Mouse (Mus musculus) lung, postnatal 4 days (tissue): ENCODE data around the gene Dock2.

ENCODE experiments used
- DNase-seq, 2 experiments: peaks; one replicate each; pipeline ENCODE4 v3.0.0; 2021

Gene Dock2

DNA sequence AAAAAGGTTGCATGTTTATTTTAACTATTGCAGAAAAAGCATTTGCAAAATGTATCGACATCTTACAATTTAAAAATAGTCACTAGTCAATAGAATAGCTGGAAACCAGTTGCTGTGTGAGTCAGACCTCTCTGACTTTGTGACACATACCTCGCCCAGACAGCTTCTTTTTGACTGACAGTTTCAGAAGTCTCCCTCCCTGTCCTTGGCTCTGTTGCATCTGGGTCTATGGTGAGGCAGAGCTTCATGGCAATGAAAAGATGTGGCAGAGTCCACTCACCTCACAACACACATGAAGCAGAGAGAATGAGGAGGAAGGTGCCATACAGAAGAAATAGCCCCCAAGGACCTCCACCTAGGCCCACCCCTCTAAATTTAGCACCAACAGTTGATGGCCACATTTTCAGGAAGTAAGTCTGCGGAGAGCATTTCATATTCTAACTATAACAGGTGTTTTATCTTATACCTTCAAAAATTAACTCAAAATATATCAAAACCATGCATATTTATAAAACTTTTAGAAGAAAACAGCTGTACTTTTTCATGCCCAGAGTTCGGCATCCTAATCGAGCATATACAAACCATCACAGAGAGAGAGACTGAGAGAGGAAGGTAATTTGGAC is 19.8 kb downstream of the Dock2 start:
- no peak for DNase-seq

DNA sequence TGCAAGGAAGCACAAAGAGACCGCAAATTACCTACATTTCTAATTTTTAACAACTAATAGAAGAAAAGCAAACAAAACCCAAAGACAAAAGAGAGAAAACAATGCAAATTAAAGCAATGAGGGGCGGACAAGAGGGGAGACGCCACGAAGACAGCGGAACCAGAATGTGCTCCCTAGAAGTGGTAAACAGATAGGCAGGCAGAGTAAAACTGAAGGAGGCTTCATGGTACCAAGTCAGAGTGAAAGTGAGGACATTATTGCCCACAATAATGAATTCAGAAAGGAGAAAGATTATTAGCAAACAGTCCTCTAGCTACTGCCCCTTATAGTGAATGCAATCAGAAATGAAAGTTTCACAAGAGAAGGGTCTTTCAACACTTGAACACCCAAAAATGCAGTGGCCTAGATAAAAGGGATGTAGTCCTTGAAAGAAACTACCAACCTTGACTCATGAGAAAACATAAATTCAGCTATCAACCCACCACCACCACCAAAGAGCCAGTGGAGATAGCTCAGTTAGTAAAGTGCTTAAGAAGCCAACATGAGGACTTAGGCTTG is 21.0 kb downstream of the Dock2 start:
- DNase-seq, result no peak

DNA sequence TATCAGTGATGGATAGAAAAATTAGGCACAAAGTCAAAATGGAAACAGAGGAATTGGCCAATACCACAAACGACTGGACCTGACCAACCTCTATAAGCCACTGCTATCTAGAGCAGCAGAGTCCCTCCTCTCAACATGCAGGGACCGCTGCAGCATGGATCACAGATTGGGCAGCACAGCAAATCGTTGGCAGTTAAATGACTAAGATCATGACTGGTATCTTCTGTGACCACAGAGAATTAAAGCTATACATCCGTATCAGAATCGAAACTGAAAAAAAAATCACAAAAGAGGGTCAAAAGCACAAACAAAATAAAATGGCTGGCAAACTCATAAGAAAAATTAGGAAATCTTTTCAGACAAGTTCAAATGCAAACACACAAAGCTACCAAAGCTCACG is 21.6 kb downstream of the Dock2 start:
- DNase-seq, result no peak

DNA sequence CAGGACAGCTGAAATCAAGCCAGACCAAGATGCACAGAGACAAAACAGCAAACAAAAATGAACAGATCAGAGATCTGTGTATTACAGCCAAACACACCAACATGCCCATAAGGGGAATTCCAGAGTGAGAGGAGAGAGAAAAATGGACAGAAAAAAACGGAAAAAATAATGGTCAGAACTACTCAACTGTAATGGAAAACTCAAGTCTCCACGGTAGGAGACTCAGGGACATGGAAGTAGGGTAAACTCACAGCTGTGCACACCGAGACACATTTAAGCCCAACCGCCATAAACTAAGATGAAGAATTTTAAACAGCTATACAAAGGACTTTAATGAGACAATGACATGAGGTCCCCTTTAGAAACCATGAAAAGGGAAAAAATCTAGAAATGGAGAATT is 24.1 kb downstream of the Dock2 start:
- no peak for DNase-seq

DNA sequence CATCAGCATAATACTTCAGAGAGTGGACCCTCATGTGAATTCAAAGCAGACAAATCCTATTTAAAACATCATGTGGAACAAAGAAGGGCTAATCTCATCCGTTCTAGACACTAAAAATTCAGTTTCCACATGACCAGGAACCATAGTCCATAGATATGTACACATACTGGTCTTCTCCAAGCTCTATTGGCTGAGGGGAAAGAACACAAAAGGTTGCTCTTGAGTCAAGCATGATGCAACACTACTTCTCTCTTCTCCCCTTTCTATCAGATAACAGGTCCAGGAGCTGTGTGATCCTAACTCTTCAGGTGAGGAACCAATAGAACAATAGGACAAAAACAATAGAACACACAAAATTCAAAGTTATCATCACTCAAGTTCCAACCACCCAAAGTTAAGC is 42.6 kb downstream of the Dock2 start:
- no peak for DNase-seq

DNA sequence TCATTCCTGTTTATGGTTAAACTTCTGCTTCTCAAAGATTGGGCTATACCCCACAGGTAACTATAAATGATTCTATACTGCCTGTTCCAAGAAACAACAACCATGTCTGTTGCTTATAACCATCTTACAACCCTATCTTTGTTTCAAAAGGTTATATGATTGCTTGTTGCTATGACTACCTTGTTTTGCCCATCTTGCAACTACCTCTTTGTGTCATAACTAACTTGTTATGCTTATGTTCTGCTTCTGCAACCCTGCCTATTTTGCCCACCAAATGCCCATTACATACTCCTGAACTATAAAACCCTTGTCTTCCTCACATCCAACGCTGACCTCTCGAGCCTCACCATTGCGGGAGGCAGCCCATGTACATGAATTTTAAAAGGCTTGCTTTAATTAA is 43.9 kb downstream of the Dock2 start:
- DNase-seq, result no peak

DNA sequence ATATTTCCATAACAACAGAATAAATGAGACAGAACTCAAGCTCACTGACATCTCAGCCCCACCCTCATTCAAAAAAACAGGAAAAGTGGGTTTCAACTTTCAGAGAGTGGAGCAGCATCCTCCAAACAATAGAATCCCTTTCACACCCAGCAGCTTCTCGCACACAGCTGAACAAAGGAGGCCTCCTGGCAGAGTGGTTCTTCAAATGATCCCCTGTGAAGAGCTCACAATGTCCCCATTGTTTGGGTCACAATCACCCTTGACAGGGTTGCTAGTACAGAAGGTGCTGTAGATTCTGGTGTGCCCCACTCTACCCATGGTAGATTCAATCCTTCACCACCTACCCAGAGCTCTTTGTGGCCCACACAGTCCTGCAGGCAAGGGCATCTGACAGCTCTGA is 44.7 kb downstream of the Dock2 start:
- no peak for DNase-seq

DNA sequence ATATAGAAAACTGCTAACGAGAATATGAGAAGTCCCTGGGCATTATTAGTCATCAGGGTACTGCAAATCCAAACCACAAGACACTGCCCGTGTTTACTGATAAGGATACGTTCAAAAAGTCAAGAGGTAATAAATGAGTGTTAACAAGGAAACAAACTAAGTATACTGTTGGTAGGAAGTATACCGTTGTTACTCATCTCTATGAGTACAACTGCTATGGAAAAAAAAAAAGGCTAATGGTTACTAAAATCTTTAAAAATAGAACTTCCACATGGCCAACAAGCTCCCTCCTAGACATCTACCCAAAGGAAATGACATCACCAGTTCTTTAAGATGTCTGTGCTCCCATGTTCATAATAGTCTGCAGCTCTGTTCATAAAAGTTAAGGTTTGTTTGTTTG is 46.5 kb downstream of the Dock2 start:
- DNase-seq, result no peak

DNA sequence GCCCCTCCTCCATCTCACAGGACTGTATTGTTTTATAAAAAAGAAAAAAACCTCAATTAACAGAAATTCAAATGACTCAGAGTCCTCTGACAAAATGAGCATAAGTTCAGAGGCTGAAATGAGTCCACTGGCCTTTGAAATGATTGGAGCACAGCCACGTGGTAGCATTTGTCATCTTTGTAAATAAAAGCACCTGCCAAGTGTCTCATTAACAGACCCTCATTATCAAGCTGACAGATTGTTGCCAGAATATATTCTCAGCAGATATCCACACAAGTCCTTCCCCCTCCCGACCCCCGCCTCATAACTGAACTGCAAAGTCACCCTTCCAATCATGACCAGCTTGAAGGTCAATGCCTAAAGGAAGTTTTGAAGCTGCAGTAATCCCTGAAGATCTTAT is 49.7 kb downstream of the Dock2 start:
- no peak for DNase-seq

DNA sequence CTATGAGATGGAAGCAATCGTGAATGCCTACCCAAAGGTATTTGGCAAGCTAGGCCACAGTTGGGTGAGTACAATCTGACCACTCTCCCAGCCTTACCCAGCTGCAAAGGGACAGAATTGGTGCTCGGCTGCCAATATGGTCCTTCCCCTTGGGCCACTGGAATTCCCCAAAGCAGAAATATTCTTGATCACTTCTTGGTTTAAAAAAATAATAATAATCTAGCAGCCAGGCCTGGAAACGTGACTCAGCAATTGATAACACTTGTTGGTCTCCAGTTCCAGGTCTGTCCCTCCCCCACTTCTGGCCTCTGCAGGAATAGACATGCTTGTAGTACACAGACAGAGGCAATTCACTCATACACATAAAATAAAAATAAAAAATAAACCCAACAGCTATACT is 56.2 kb downstream of the Dock2 start:
- DNase-seq, result no peak

DNA sequence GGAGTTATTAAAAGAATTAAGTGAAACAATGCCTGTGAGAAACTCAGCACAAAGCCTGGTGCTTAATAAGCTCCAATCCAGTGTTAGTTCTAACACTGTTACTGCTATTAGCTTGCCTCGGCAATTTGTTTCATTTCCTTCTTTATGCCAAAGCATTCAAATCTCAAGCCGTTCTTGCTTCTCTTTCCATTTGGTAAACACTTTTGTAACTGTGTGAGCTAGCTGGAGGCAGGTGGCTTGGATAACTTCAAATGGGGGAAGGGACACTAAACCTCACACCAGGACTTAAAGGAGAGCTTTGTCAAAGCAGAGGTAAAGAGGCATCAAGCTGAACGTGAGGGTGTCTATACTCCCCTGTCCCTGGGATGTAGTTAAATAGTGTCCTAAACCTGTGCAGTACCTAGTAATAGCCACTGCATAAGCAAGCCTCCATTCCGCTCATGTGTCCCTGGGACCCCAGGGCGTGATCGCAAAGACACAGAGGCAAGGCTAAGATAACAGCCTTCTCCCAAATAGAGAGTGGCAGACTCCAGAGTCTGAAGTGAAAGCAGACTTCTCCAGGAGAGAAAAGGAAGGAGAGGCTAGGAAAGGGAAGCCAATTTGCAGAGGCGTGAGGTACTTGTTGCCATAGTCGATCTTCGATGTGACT is 56.9 kb downstream of the Dock2 start:
- no peak for DNase-seq

DNA sequence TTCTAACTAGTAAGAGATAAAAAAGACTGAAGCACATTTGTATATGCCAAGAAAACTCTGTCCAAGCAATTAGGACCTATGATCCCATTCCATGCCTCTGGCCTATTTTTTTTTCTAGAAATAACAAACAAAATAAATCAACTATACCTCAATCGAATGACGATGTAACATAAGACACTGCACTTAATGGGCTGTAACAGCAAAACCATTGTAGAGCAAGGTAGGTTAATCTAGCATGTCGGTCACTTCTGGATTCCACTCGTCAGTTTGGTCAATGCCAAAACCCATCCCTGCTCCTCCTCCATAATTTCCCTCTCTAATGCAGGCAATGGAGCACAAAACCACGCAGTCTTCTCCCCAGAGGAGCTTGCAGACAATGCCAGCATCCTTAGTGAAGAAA is 70.3 kb downstream of the Dock2 start:
- DNase-seq, result no peak

DNA sequence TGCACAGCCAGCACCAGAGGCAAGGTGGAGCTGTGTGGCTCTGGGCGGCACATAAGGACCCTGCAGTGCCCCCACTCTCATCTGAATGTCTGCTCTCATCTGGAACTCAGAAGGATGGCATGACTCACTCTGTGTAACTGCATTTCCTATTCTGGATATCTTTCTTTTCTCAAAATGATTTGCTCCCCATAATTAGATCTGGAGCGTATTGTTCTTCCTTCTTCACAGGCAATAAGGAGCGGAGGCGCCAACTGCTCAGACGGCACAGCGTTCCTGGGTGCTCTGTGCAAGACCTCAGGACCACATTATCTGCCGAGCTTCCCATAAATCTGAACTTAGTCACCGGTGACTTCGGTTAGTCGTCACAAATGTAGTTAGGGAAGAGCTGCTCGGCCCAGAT is 75.4 kb downstream of the Dock2 start:
- no peak for DNase-seq

DNA sequence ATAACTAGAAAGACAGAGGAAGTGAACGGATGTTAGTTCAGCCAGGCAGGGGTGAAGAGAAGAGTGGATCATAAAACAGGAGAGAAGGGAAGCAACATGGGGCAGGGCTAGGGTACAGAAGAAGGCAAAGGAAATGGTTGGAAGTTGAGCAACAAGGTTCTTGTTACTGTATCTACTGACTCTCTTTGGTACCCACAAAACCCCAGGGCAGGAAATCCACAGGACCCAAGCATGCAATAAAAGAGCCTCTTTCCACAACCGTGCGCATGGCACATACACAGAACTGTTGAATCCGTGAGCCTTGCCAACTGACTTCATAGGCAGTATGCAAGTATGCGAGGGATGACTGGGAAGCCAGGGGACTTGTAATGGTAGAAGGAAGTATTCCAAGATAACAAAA is 76.3 kb downstream of the Dock2 start:
- DNase-seq, result no peak

DNA sequence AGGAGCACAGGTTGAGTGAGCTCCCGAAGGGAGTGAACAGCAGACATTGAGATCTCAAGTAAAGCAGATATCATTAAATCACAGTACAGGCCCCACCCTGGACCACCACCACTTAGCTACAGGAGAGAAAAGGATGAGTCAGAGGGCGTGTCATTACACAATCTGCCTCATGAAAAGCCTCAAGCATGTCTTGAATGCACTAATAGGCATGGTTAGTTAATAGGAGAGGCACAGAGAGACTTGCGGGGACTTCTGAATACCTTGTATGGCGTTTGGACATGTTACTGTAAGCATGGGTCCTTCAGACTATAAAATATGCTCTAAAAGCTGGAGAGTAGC is 78.6 kb downstream of the Dock2 start:
- DNase-seq, result no peak

DNA sequence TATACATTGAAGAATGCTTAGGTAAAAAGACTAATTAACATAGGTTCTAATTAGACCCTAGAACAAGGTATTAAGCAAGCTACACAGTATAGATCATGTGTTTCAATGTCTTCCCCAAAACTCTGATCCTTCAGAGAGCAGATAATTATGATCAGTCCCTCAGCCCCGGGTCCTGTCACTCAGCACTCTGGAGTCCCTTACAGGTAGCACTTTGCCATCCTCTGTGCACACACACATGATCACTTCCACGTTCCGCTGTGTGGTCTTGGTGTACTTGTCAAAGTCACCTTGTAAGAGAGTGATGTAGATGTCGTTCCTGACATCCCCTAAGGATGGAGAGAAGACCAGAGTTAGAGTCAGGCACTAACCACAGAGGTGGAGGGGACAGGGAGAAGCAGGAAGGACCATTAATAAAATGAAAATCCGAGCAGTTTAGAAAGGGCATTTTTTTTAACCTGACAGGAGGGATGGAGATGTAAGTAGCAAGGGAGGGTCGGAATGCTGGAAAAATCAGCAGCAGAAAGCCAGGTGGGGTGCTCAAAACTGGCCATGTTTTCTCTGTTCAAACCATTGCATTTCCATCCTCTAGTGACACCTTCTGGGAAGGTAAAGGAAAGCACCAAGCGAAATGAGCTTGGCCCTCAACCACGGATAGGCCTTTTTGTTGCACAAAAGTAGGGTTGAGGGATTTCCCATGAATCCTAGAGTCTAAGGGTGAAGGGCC is 79.1 kb downstream of the Dock2 start:
- DNase-seq, result no peak

DNA sequence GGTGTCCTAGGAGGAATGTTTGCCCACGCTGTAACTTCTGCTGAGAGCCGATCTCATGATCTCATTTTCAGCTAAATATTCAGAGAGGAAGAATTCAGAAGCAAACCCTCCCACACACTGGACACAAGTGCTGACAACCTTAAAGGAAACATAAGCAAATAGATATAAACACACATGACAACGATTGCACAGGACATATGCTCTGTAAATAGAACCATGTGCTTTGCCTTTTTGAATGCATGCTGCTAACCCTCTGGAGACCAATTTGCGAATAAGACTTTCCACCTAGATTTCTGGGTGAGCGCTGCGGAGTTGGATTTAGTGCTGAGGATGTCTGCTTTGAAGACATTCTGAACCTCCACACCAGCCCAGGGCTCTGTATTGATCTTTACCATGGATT is 79.8 kb downstream of the Dock2 start:
- no peak for DNase-seq

DNA sequence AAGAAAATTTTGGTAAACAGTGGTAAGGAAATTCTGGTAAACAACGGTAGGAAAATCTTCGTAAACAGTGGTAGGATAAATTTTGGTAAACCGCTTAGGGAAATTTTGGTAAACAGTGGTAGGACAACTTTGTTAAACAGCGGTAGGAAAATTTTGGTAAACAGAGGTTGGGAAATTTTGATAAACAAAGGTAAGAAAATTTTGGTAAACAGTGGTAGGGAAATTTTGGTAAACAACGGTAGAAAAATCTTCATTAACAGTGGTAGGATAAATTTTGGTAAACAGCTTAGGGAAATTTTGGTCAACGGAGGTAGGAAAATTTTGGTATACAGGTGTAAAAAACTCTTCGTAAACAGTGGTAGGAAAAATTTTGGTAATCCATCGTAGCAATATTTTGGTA is 101.9 kb downstream of the Dock2 start:
- no peak for DNase-seq

DNA sequence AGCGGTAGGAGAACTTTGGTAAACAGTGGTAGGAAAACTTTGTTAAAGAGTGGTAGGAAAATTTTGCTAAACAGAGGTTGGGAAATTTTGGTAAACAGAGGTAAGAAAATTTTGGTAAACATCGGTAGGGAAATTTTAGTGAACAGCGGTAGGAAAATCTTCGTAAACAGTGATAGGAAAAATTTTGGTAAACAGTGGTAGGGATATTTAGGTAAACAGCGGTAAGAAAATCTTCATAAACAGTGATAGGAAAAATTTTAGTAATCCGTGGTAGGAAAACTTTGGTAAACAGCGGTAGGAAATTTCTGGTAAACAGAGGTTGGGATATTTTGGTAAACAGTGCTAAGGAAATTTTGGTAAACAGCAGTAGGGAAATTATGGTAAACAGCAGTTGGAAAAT is 239.1 kb downstream of the Dock2 start:
- no peak for DNase-seq

DNA sequence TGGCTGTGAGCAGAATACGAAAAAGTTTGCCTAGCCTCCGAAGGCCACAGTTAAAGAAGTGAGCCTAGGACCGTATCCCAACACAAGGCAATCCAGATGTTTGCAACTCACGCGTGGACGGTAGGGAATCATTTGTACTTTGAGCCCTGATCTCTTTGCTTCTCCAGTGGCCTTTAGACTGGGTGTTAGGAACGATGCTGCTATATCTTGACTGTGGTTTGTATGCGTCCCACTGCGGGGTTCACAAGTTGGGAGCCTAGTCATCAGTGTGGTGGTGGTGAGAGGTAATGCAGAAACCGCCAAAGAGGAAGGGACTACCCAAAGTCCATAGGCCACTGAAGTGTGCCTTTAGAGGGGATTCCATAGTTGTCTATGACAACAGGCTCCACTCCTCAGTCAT is 251.6 kb downstream of the Dock2 start:
- no peak for DNase-seq

DNA sequence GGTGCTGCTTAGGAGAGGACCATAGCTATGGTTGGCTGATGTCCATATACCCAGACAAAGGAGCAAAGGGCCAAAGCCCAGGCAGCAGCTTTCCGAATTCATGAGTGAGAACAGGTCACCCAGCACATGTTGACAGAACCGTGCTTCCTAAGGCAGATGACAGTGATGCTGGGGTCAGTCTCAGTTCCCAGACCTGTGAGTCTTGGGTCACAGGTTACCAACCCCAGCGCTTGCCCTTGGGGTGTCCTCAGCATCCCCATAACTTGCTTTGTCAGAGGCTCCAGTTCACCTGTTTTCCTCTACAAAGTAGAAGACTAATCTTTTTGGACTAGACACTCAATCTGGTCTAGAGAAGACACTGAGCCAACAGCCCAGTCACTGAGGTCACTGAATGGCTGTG is 252.7 kb downstream of the Dock2 start:
- DNase-seq, result no peak

DNA sequence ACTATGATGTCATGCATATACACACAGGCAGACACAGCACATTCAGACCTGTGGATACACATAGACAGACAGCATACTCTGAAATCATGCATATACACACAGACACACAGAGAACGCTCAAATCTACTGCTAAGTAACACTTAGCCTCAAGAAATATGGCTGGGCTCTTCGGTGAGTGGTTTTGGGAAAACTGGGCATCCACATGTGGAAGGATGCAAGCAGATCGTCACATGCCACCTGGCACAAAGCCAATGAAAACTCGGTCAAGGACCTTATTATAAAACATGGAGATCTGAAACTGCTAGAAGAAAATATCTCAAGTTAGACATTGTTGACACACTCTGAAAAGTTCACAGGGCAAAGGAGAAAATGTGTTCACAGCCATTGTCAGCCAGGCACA is 255.7 kb downstream of the Dock2 start:
- no peak for DNase-seq

DNA sequence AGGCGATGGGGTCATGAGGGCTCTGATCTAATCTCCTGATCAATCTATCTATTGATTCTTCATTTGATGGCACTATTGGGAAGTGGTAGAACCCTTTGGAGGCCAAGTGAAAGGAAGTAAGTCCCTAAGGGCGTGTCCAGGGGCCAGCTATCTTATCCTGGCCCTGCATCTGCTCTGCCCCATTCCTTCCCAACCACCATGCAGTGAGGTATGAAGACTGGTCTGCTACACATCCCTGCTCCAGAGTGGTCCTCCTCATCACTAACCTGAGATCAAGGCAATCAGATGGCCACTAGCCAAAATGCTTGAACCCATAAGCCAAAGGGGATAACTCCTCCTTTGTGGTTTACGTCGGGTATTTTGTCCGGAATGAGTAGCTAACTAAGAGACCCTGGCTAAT is 256.5 kb downstream of the Dock2 start:
- DNase-seq, result no peak

DNA sequence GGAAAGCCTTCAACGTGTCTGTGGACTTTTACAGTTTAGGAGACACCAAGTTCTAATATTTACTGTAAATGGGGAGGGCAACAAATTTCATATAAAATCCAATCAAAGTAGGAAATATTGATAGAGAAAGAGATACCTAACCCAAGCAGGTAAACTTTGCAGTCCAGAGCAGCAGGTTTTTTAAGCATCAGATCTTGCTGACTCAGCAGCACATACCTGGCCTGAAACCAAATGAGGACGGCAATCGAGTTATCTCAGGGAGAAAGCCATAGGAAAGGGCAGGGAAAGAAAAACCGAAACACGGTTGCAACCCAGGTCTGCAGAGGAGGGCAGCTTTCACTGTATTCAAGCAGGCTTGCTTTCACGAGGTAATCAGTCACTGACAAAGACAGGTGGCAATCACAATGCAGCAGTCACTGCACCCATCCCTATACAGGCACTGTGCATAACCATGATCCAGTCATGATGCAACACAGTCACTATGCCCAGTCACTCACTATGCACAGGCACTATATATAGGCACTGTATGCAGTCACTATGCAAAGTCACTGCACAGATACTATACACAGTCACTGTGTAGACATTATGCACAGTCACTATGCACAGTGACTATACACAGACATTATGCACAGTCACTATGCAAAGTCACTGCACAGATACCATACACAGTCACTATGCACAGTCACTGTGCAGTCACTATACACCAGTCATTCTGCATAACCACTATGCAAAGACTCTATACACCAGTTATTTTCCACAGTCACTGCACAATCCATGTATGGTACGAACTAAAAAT is 258.4 kb downstream of the Dock2 start:
- DNase-seq, result no peak
